Mouse (Mus musculus) stomach, postnatal 0 days (tissue): ENCODE results near the gene Hydin. TPM values are rescaled to one million over a fixed set of nuclear protein-coding genes. Genes with fewer than 3 reads are reported as not detected.

Experiments
- ATAC-seq: fragments of 200-750 bp; cut with Nextera tagmentation; 2 replicates; pipeline ENCODE4 v1.8.0; 2017; ENCODE audit not compliant: low FRiP score, low TSS enrichment
- DNase-seq: peaks from one replicate; pipeline ENCODE4 v3.0.0-alpha.2; 2016; ENCODE audit warnings: low spot score
- H3K27ac ChIP-seq: fragments of 300-500 bp; sonication (generic); replicated peaks from 2 replicates; pipeline ENCODE4 v1.5.1; 2014; ENCODE audit warnings: mild to moderate bottlenecking, control low read depth
- H3K27me3 ChIP-seq: fragments of 300-500 bp; sonication (generic); 2 replicates; pipeline ENCODE4 v1.6.1; 2014; ENCODE audit warnings: low read length; ENCODE audit not compliant: control insufficient read depth, insufficient read depth
- H3K36me3 ChIP-seq: fragments of 300-500 bp; sonication (generic); 2 replicates; pipeline ENCODE4 v1.6.1; 2014; ENCODE audit warnings: low read length, mixed read lengths; ENCODE audit not compliant: control insufficient read depth, insufficient read depth
- H3K4me1 ChIP-seq: fragments of 300-500 bp; sonication (generic); replicated peaks from 2 replicates; pipeline ENCODE4 v1.6.1; 2014; ENCODE audit warnings: antibody characterized with exemption; ENCODE audit not compliant: control insufficient read depth, insufficient read depth
- H3K4me2 ChIP-seq: fragments of 300-500 bp; sonication (generic); replicated peaks from 2 replicates; pipeline ENCODE4 v1.6.1; 2014; ENCODE audit warnings: low read depth, mild to moderate bottlenecking, control low read depth, moderate library complexity
- H3K4me3 ChIP-seq: fragments of 300-500 bp; sonication (generic); 2 replicates; pipeline ENCODE4 v1.5.1; 2014; ENCODE audit warnings: low read depth, low read length, control low read depth
- H3K9ac ChIP-seq: fragments of 300-500 bp; sonication (generic); 2 replicates; pipeline ENCODE4 v1.6.1; 2014; ENCODE audit warnings: mild to moderate bottlenecking, low read length, control low read depth, mixed read lengths
- H3K9me3 ChIP-seq: fragments of 300-500 bp; sonication (generic); 2 replicates; pipeline ENCODE4 v1.6.1; 2016; ENCODE audit warnings: low read length; ENCODE audit not compliant: control insufficient read depth
- CTCF ChIP-seq: IDR thresholded peaks from 2 replicates; pipeline ENCODE4 v1.5.1; 2016; ENCODE audit warnings: antibody characterized with exemption, low read depth, mild to moderate bottlenecking, moderate library complexity
- EP300 ChIP-seq: optimal IDR thresholded peaks from 2 replicates; pipeline ENCODE3; 2016; ENCODE audit warnings: antibody characterized with exemption
- WGBS: fragments of 180-500 bp; shearing (Covaris S2); extraction: QIAGEN DNeasy Blood & Tissue Kit; methylation state at CpG from one replicate; pipeline ENCODE4 v1.1.7; 2014; 5-methylcytosine and 5-hydroxymethylcytosine counted together
- polyA plus RNA-seq: library from polyadenylated mRNA; unstranded; fragments of >200 nt; fragmentation: Nextera tagmentation; extraction: Ambion mirVana; gene quantifications from 2 replicates; pipeline ENCODE4 v1.2.1, GENCODE M21; 2015

Gene Hydin
- polyA plus RNA-seq, 1 experiment from 2014 or later: 0.05 TPM

DNA sequence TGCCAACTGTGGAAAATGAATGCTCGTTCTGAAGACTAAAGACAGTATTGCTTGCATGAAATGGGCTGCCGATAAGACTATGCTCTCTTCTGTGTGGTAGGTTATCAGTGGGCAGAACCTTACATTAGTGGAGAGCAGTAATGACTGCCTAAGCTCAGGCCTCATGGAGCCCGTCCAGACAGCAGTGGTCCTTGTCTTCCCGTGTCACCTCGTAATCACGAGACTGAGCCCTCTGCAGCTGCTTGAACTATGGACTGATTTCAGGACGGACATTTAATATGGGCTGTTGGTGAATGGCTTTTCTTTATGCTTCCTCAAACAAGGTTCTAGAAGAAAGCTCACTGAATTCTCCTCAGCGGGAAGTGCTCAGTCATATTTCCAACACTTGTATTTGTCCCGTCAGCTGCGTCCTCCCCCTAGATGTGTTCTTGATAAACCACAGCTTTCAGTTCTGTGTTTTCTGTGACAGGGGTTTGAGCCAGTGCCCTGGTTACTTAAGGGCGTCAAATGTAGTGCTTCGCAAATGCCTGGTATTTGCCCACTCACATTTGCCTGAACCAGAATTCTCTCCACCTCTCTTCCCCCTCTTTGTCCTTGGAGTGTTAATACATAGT, 73.4 kb downstream of the Hydin start:
- ATAC-seq (no peak), DNase-seq (no peak)
- Histone ChIP-seq H3K9me3 (no peaks in the 10 kb centered on the region), H3K9ac (no peak overlapping the region), H3K4me1 (no peaks in the 10 kb centered on the region), H3K4me3 (no peak overlapping the region), H3K27me3 (no peaks in the 10 kb centered on the region), H3K4me2 (no peak overlapping the region), H3K27ac (no peak overlapping the region), H3K36me3 (no peaks in the 10 kb centered on the region)
- TF ChIP-seq CTCF (no peak), EP300 (no peak)
- 77% methylated on average over 12 of the region's 12 CpGs for WGBS

DNA sequence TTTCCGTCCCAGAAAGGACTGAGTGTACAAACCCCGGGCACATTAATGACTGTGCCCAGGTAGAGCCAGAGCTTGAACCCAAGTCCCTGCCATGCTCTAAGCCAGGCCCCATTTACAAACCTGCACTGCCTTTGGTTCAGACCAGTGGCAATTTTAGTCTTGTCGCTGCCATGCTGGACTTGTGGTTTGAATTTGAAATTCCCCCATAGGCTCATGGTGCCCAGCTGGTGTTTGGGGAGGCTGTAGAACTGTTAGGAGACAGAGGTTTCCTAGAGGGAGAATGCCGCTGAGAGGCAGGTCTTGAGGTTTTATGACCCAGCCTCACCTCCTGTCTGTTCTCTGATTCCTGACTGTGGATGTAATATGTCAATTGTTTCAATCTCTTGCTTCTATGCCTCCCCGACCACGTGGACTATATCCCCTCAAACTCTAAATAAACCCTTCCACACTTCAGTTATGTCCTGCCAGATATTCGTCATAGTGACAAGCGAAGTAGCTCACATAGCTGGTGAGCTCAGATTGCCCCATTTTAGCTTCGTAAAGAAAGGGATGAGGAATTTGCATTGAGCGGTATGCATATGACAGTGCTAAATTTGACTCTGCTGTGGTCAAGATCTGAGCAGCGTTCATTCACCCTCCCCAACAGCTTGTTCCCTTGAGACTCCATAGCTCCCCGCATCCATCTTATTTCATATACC, 79.1 kb downstream of the Hydin start:
- ATAC-seq (no peak), DNase-seq (no peak)
- WGBS: 71% methylated on average over 12 of the region's 12 CpGs
- H3K9me3 ChIP-seq: no peaks in the 10 kb centered on the region
- no peak overlapping the region for H3K4me2 ChIP-seq
- H3K9ac ChIP-seq: no peak overlapping the region
- no peaks in the 10 kb centered on the region for H3K36me3 ChIP-seq
- H3K4me1 ChIP-seq: no peaks in the 10 kb centered on the region
- H3K27me3 ChIP-seq: no peaks in the 10 kb centered on the region
- H3K27ac ChIP-seq: no peak overlapping the region
- no peak overlapping the region for H3K4me3 ChIP-seq
- no peak for TF ChIP-seq CTCF
- TF ChIP-seq EP300: no peak

DNA sequence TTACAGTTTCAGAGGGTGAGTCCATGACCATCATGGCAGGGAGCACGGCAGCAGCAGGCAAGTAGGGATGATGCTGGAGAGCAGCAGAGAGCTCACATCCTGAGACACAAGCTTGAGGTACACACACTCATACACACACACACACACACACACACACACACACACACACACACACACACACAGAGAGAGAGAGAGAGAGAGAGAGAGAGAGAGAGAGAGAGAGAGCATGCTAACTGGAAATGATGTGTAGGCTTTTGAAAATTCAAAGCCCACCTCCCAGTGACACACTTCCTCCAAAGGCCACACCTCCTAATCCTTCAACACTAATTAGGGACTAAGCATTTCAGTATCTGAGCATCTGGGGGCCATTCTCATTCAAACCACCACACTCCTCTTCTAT, 80.1 kb downstream of the Hydin start:
- Histone ChIP-seq H3K4me1 (no peaks in the 10 kb centered on the region), H3K4me3 (no peak overlapping the region), H3K9me3 (no peaks in the 10 kb centered on the region), H3K27ac (no peak overlapping the region), H3K36me3 (no peaks in the 10 kb centered on the region), H3K27me3 (no peaks in the 10 kb centered on the region), H3K4me2 (no peak overlapping the region), H3K9ac (no peak overlapping the region)
- WGBS: 88% methylated on average over 1 of the region's 1 CpGs
- ATAC-seq (no peak), DNase-seq (no peak)
- TF ChIP-seq EP300 (no peak), CTCF (no peak)

- 82% methylated on average over 3 of the region's 3 CpGs for WGBS
- ATAC-seq: no peak
Observed at GRCm38 (mm10) chr8:110350725-110351124, 83.9 kb downstream of the Hydin start.

DNA sequence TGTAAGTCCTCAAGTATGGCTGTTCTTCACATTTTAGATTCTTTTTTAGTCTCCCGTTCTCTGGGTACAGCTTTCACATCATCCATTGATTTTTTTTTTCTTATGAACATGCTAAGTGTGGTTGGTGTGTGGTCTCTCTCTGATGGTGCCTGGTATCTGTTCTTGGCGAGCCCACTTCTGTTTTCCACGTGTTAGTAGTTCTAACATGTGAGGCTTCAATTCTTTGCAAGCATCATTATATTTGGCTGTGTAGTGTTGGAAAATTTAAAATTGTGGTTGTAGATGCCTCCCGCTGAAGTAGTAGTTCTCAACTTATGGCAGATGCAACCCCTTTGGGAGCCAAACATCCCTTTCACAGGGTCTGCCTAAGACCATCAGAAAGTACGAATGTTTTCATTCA, 85.1 kb downstream of the Hydin start:
- Histone ChIP-seq H3K9ac (no peak overlapping the region), H3K27me3 (no peaks in the 10 kb centered on the region), H3K9me3 (no peaks in the 10 kb centered on the region), H3K27ac (no peak overlapping the region), H3K4me2 (no peak overlapping the region), H3K36me3 (no peaks in the 10 kb centered on the region), H3K4me1 (no peaks in the 10 kb centered on the region), H3K4me3 (no peak overlapping the region)
- 81% methylated on average over 5 of the region's 5 CpGs for WGBS
- ATAC-seq (no peak), DNase-seq (no peak)
- TF ChIP-seq CTCF: no peak

More at GRCm38 (mm10) chr8:110350725-110351124, 83.9 kb downstream of the Hydin start:
- Histone ChIP-seq H3K9ac (no peak overlapping the region), H3K4me2 (no peak overlapping the region), H3K9me3 (no peaks in the 10 kb centered on the region), H3K4me3 (no peak overlapping the region), H3K4me1 (no peaks in the 10 kb centered on the region), H3K27ac (no peak overlapping the region), H3K36me3 (no peaks in the 10 kb centered on the region), H3K27me3 (no peaks in the 10 kb centered on the region)
- no peak for DNase-seq
- no peak for TF ChIP-seq EP300
- no peak for TF ChIP-seq CTCF

DNA sequence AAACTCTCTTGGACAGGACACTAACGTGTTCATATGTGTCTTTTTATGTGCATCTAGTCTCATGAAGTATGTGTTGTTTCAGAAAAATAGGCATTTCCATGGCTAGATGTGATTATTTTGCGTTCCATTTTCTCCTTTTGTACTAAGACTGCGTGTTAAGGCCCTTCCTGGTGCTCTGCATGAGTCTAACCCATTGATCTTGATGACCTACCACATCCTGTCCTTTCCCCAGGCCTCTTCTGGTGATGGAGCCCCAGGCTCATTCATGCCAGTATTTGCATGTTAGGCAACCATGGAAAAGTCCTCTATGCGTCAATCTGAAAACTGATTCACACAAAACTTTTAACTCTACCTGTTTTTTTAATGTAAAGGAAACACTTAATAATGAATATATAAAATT, 96.2 kb downstream of the Hydin start:
- 85% methylated on average over 4 of the region's 4 CpGs for WGBS
- H3K9me3 ChIP-seq: no peaks in the 10 kb centered on the region
- no peak for DNase-seq
- H3K27me3 ChIP-seq: no peaks in the 10 kb centered on the region
- no peak overlapping the region for H3K9ac ChIP-seq
- H3K4me3 ChIP-seq: no peak overlapping the region
- H3K4me1 ChIP-seq: no peaks in the 10 kb centered on the region
- H3K36me3 ChIP-seq: no peaks in the 10 kb centered on the region
- H3K27ac ChIP-seq: no peak overlapping the region
- no peak for ATAC-seq
- TF ChIP-seq CTCF (no peak), EP300 (no peak)
- no peak overlapping the region for H3K4me2 ChIP-seq
